Mouse (Mus musculus) layer of hippocampus, adult 8-10 months (tissue): ENCODE results near the gene Zfp428. TPM values are rescaled to one million over a fixed set of nuclear protein-coding genes. Genes with fewer than 3 reads are reported as not detected.
"Not testable (repeated sequence)": the region's sequence is repeated elsewhere in the genome, so short reads cannot be mapped to it uniquely, and the experiment has no call there.

Experiments
- DNase-seq, 2 experiments: peaks; one replicate each; pipeline ENCODE4 v3.0.0; 2022; ENCODE audit warnings: low spot score in 2 of 2
- total RNA-seq, 4 experiments: library from RNA; stranded (reverse); gene quantifications; 2 replicates each; pipeline ENCODE4 v1.2.4; 2022

The Zfp428 gene
- total RNA-seq, 4 experiments from 2014 or later: 29.7 to 38.9 (median 34.5) TPM

GRCm38 (mm10) chr7:24519130-24519529, 12.3 kb downstream of the Zfp428 start:
- no peak for DNase-seq

GRCm38 (mm10) chr7:24520054-24520453, 13.2 kb downstream of the Zfp428 start:
- DNase-seq: not testable (repeated sequence)

GRCm38 (mm10) chr7:24522805-24523204, 16.0 kb downstream of the Zfp428 start:
- no peak for DNase-seq

GRCm38 (mm10) chr7:24523723-24524122, 16.9 kb downstream of the Zfp428 start:
- no peak for DNase-seq

GRCm38 (mm10) chr7:24524978-24525377, 18.2 kb downstream of the Zfp428 start:
- no peak for DNase-seq

GRCm38 (mm10) chr7:24525686-24526420, 19.0 kb downstream of the Zfp428 start:
- peak in 1 of 2 experiments; percentile 44 for DNase-seq

- DNase-seq: no peak
Observed at GRCm38 (mm10) chr7:24528861-24529260, 22.1 kb downstream of the Zfp428 start.

- no peak for DNase-seq
Observed at GRCm38 (mm10) chr7:24529580-24529979, 22.8 kb downstream of the Zfp428 start.

GRCm38 (mm10) chr7:24530062-24530931, 23.5 kb downstream of the Zfp428 start, which contains the start of gene Irgq:
Gene Irgq (plus strand): TSS chr7:24530689.
- DNase-seq: peak; percentile 99

- peak; percentile 60 to 63 for DNase-seq
Observed at GRCm38 (mm10) chr7:24531211-24531971, 24.6 kb downstream of the Zfp428 start.

GRCm38 (mm10) chr7:24533031-24533571, 26.3 kb downstream of the Zfp428 start:
- no peak for DNase-seq

GRCm38 (mm10) chr7:24533806-24534205, 27.0 kb downstream of the Zfp428 start:
- no peak for DNase-seq

- no peak for DNase-seq
Observed at GRCm38 (mm10) chr7:24534301-24534700, 27.5 kb downstream of the Zfp428 start.

- no peak for DNase-seq
Observed at GRCm38 (mm10) chr7:24537081-24537480, 30.3 kb downstream of the Zfp428 start.

GRCm38 (mm10) chr7:24537591-24537990, 30.8 kb downstream of the Zfp428 start:
- no peak for DNase-seq

- no peak for DNase-seq
Observed at GRCm38 (mm10) chr7:24538154-24538553, 31.3 kb downstream of the Zfp428 start.

- no peak for DNase-seq
Observed at GRCm38 (mm10) chr7:24538701-24539100, 31.9 kb downstream of the Zfp428 start.

- no peak for DNase-seq
Observed at GRCm38 (mm10) chr7:24539686-24540085, 32.9 kb downstream of the Zfp428 start.

- no peak for DNase-seq
Observed at GRCm38 (mm10) chr7:24544506-24544905, 37.7 kb downstream of the Zfp428 start.

GRCm38 (mm10) chr7:24546068-24546614, 39.3 kb downstream of the Zfp428 start, which contains the start of the genes Pinlyp and Xrcc1:
Gene Pinlyp (minus strand): TSS chr7:24546118.
Gene Xrcc1 (plus strand): TSS chr7:24546289.
- DNase-seq: no peak
